Mouse (Mus musculus) heart, adult 2 months (tissue): ENCODE data around the gene Sncb.
A peak's percentile ranks its signal among the peaks of the same experiment; 100 is the strongest.

Experiments
- CTCF ChIP-seq: fragments of 200-600 bp; IDR thresholded peaks from 2 replicates; pipeline ENCODE4 v1.8.1; 2022; ENCODE audit warnings: antibody characterized with exemption, mild to moderate bottlenecking, moderate library complexity
- EP300 ChIP-seq: fragments of 200-500 bp; IDR thresholded peaks from 2 replicates; pipeline ENCODE4 v1.6.1; 2011; ENCODE audit warnings: low read depth, low read length, control low read depth; ENCODE audit not compliant: insufficient read depth
- POLR2A ChIP-seq: fragments of 200-500 bp; IDR thresholded peaks from 2 replicates; pipeline ENCODE4 v1.6.1; 2011; ENCODE audit warnings: mild to moderate bottlenecking, low read depth, low read length, control low read depth; ENCODE audit not compliant: insufficient read depth

- TF ChIP-seq CTCF (peak; percentile 13; the same call in 1 of the 2 replicates), EP300 (no peak), POLR2A (no peak)
Measured at GRCm38 (mm10) chr13:54794843-54795242, 28.4 kb upstream of the Sncb start.
